Comparison of ENCODE assay signal across 33 mouse cellular contexts in the genomic region with DNA sequence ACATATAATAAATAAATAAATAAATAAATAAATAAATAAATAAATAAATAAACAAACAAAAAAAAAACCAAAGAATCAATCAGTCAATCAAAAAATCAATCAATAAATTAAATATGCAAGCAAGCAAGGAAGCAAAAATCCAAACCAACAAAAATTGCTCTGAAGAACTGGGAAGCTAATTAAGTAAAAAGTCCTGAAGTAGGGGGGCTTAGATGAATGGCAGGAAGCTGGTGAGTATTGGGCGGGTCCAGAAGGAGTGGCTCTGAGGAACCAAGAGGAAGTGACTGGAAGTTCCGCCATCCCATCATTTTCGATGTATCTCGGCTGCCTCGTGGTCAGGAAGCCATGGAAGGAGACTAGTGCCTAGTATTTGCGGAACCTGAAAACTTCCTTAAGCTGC. TPM values are rescaled to one million over a fixed set of nuclear protein-coding genes. Genes with fewer than 3 reads are reported as not detected.
"Had no signal": no experiment of that assay in that cellular context is flagged by ENCODE, and none has a peak within 500 bp of the region (broad histone marks: within the 10 kb centered on the region; RNA-seq: fewer than 3 reads in every experiment).

TSS of gene Zfp600 (plus strand) at position 301 of the 400 bp plus-strand sequence.

RNA-seq across cellular contexts. Expression of gene Zfp600, which starts in this region (rescaled TPM):
- total RNA-seq: hematopoietic stem cell, adult 5-6 weeks; layer of hippocampus, adult 18-20 months; layer of hippocampus, adult 2 months; layer of hippocampus, adult 8-10 months; layer of hippocampus, postnatal 10 days; layer of hippocampus, postnatal 14 days; layer of hippocampus, postnatal 25 days; layer of hippocampus, postnatal 36 days; left cerebral cortex, adult 18-20 months; left cerebral cortex, adult 2 months had no signal
- polyA plus RNA-seq: heart, embryonic 11.5 days; heart, embryonic 12.5 days; heart, embryonic 13.5 days; heart, embryonic 15.5 days; heart, embryonic 16.5 days; heart, postnatal 0 days; hindbrain, embryonic 10.5 days; hindbrain, embryonic 11.5 days; hindbrain, embryonic 13.5 days; hindbrain, embryonic 14.5 days; hindbrain, embryonic 15.5 days; hindbrain, embryonic 16.5 days; hindbrain, postnatal 0 days; inflammation-experienced regulatory T-cells, adult 6 months; intestine, embryonic 14.5 days; intestine, embryonic 16.5 days; intestine, postnatal 0 days; kidney, adult 2 months; kidney, embryonic 14.5 days; kidney, embryonic 15.5 days; kidney, embryonic 16.5 days; kidney, postnatal 0 days; large intestine, adult 2 months had no signal
